Mouse (Mus musculus) lung, adult 2 months (tissue): Measurements from ENCODE around the gene S1pr5.

Source experiments
- CTCF ChIP-seq: fragments of 200-500 bp; IDR thresholded peaks from 2 replicates; pipeline ENCODE4 v1.5.1; 2011; ENCODE audit warnings: mild to moderate bottlenecking, low read length, control low read depth; ENCODE audit not compliant: insufficient read depth
- POLR2A ChIP-seq: fragments of 200-500 bp; IDR thresholded peaks from 2 replicates; pipeline ENCODE4 v1.6.1; 2011; ENCODE audit warnings: low read depth, mild to moderate bottlenecking, control low read depth, low read length, borderline replicate concordance; ENCODE audit errors: extremely low read depth

- no peak for TF ChIP-seq CTCF
- TF ChIP-seq POLR2A: no peak
Observed at GRCm38 (mm10) chr9:21274336-21274735, 26.1 kb upstream of the S1pr5 start.
